Mouse (Mus musculus): ENCODE results near the gene Kiss1r. TPM values are rescaled to one million over a fixed set of nuclear protein-coding genes. Genes with fewer than 3 reads are reported as not detected.

Gene Kiss1r
- 0.67 and 0.71 TPM in 2 replicates for polyA plus RNA-seq (2012; ENCODE audit: insufficient read depth, insufficient read length, missing spikeins)

GRCm38 (mm10) chr10:79916808-79917531, at the start of gene Kiss1r:
Gene Kiss1r, plus strand, starts transcription at chr10:79916971.
- H3K4me1 ChIP-seq (ENCODE audit: control insufficient read depth, insufficient read depth, low read length) = peaks cover 10% of the 10 kb centered on the region
- H3K27ac ChIP-seq (ENCODE audit: insufficient read depth, low read depth, low read length) = peak within 1 kb of the TSS; percentile 44
- TF ChIP-seq CTCF (IDR thresholded peaks at IDR 0.05; ENCODE audit: low read depth, low read length) = no peak
- peak; percentile 54; the same call in 1 of the 2 replicates for TF ChIP-seq POLR2A (IDR thresholded peaks at IDR 0.05; ENCODE audit: borderline replicate concordance, low read depth, low read length)
- peak within 1 kb of the TSS; percentile 98 for H3K4me3 ChIP-seq (ENCODE audit: insufficient read depth, low read length)

GRCm38 (mm10) chr10:79871845-79872244, 44.9 kb upstream of the Kiss1r start:
- H3K4me3 ChIP-seq (ENCODE audit: insufficient read depth, low read length) = no peak overlapping the region
- H3K4me1 ChIP-seq (ENCODE audit: control insufficient read depth, insufficient read depth, low read length) = peaks cover 5% of the 10 kb centered on the region
- TF ChIP-seq POLR2A (IDR thresholded peaks at IDR 0.05; ENCODE audit: borderline replicate concordance, low read depth, low read length) = no peak
- TF ChIP-seq CTCF (IDR thresholded peaks at IDR 0.05; ENCODE audit: low read depth, low read length) = no peak
- no peak overlapping the region for H3K27ac ChIP-seq (ENCODE audit: insufficient read depth, low read depth, low read length)

GRCm38 (mm10) chr10:79872862-79873261, 43.9 kb upstream of the Kiss1r start:
- no peak overlapping the region for H3K4me3 ChIP-seq (ENCODE audit: insufficient read depth, low read length)
- TF ChIP-seq POLR2A (IDR thresholded peaks at IDR 0.05; ENCODE audit: borderline replicate concordance, low read depth, low read length) (no peak), CTCF (IDR thresholded peaks at IDR 0.05; ENCODE audit: low read depth, low read length) (no peak)
- peaks cover 11% of the 10 kb centered on the region for H3K4me1 ChIP-seq (ENCODE audit: control insufficient read depth, insufficient read depth, low read length)
- no peak overlapping the region for H3K27ac ChIP-seq (ENCODE audit: insufficient read depth, low read depth, low read length)

- no peak for TF ChIP-seq CTCF (IDR thresholded peaks at IDR 0.05; ENCODE audit: low read depth, low read length)
- TF ChIP-seq POLR2A (IDR thresholded peaks at IDR 0.05; ENCODE audit: borderline replicate concordance, low read depth, low read length) = no peak
- Histone ChIP-seq H3K4me1 (ENCODE audit: control insufficient read depth, insufficient read depth, low read length) (peaks cover 11% of the 10 kb centered on the region), H3K27ac (ENCODE audit: insufficient read depth, low read depth, low read length) (no peak overlapping the region), H3K4me3 (ENCODE audit: insufficient read depth, low read length) (no peak overlapping the region)
Measured at GRCm38 (mm10) chr10:79873313-79873712, 43.5 kb upstream of the Kiss1r start.

- Histone ChIP-seq H3K4me1 (ENCODE audit: control insufficient read depth, insufficient read depth, low read length) (peaks cover 15% of the 10 kb centered on the region), H3K27ac (ENCODE audit: insufficient read depth, low read depth, low read length) (no peak overlapping the region), H3K4me3 (ENCODE audit: insufficient read depth, low read length) (peak overlapping the region; percentile 60)
- TF ChIP-seq CTCF (IDR thresholded peaks at IDR 0.05; ENCODE audit: low read depth, low read length) (no peak), POLR2A (IDR thresholded peaks at IDR 0.05; ENCODE audit: borderline replicate concordance, low read depth, low read length) (no peak)
Measured at GRCm38 (mm10) chr10:79873715-79874289, 43.0 kb upstream of the Kiss1r start.

GRCm38 (mm10) chr10:79874290-79874862, 42.4 kb upstream of the Kiss1r start, which contains the start of the genes Prtn3 and Plppr3:
Gene Prtn3, plus strand, starts transcription at chr10:79874476.
Gene Plppr3, minus strand, starts transcription at chr10:79874634.
- peaks cover 19% of the 10 kb centered on the region for H3K4me1 ChIP-seq (ENCODE audit: control insufficient read depth, insufficient read depth, low read length)
- TF ChIP-seq POLR2A (IDR thresholded peaks at IDR 0.05; ENCODE audit: borderline replicate concordance, low read depth, low read length) = no peak
- TF ChIP-seq CTCF (IDR thresholded peaks at IDR 0.05; ENCODE audit: low read depth, low read length) = no peak
- H3K4me3 ChIP-seq (ENCODE audit: insufficient read depth, low read length) = peak within 1 kb of the TSS; percentile 60
- no peak within 1 kb of the TSS for H3K27ac ChIP-seq (ENCODE audit: insufficient read depth, low read depth, low read length)

- TF ChIP-seq CTCF (IDR thresholded peaks at IDR 0.05; ENCODE audit: low read depth, low read length) = no peak
- TF ChIP-seq POLR2A (IDR thresholded peaks at IDR 0.05; ENCODE audit: borderline replicate concordance, low read depth, low read length) = no peak
- Histone ChIP-seq H3K4me3 (ENCODE audit: insufficient read depth, low read length) (0 out of 2 replicates have a peak overlapping the region, but pooled peaks have one; percentile 5), H3K27ac (ENCODE audit: insufficient read depth, low read depth, low read length) (peak overlapping the region; percentile 76), H3K4me1 (ENCODE audit: control insufficient read depth, insufficient read depth, low read length) (peaks cover 23% of the 10 kb centered on the region)
Measured at GRCm38 (mm10) chr10:79877174-79877573, 39.6 kb upstream of the Kiss1r start.

- no peak for TF ChIP-seq POLR2A (IDR thresholded peaks at IDR 0.05; ENCODE audit: borderline replicate concordance, low read depth, low read length)
- no peak for TF ChIP-seq CTCF (IDR thresholded peaks at IDR 0.05; ENCODE audit: low read depth, low read length)
- peak overlapping the region; percentile 76 for H3K27ac ChIP-seq (ENCODE audit: insufficient read depth, low read depth, low read length)
- peaks cover 24% of the 10 kb centered on the region for H3K4me1 ChIP-seq (ENCODE audit: control insufficient read depth, insufficient read depth, low read length)
- H3K4me3 ChIP-seq (ENCODE audit: insufficient read depth, low read length) = peak overlapping the region; percentile 30
Measured at GRCm38 (mm10) chr10:79877757-79878156, 39.0 kb upstream of the Kiss1r start.

- Histone ChIP-seq H3K4me3 (ENCODE audit: insufficient read depth, low read length) (no peak overlapping the region), H3K4me1 (ENCODE audit: control insufficient read depth, insufficient read depth, low read length) (peaks cover 40% of the 10 kb centered on the region), H3K27ac (ENCODE audit: insufficient read depth, low read depth, low read length) (no peak overlapping the region)
- TF ChIP-seq CTCF (IDR thresholded peaks at IDR 0.05; ENCODE audit: low read depth, low read length) = no peak
- TF ChIP-seq POLR2A (IDR thresholded peaks at IDR 0.05; ENCODE audit: borderline replicate concordance, low read depth, low read length) = no peak
Measured at GRCm38 (mm10) chr10:79879527-79879926, 37.2 kb upstream of the Kiss1r start.

GRCm38 (mm10) chr10:79880721-79881120, 36.0 kb upstream of the Kiss1r start:
- Histone ChIP-seq H3K4me3 (ENCODE audit: insufficient read depth, low read length) (no peak overlapping the region), H3K4me1 (ENCODE audit: control insufficient read depth, insufficient read depth, low read length) (peaks cover 46% of the 10 kb centered on the region), H3K27ac (ENCODE audit: insufficient read depth, low read depth, low read length) (no peak overlapping the region)

More at GRCm38 (mm10) chr10:79880721-79881120, 36.0 kb upstream of the Kiss1r start:
- TF ChIP-seq CTCF (IDR thresholded peaks at IDR 0.05; ENCODE audit: low read depth, low read length) = no peak
- TF ChIP-seq POLR2A (IDR thresholded peaks at IDR 0.05; ENCODE audit: borderline replicate concordance, low read depth, low read length) = no peak

Measured in bone marrow macrophage, adult 2 months (primary cell).